Mouse (Mus musculus) E14TG2a.4 (cell line): ENCODE results near the gene Kpna7.
A peak's percentile ranks its signal among the peaks of the same experiment; 100 is the strongest.
"Not testable (repeated sequence)": the region's sequence is repeated elsewhere in the genome, so short reads cannot be mapped to it uniquely, and the experiment has no call there.

Source experiments
- H3K27me3 ChIP-seq: 2 replicates; pipeline ENCODE4 v1.6.1; 2014; ENCODE audit warnings: low read length, control low read depth; ENCODE audit not compliant: insufficient read depth
- H3K36me3 ChIP-seq: 2 replicates; pipeline ENCODE4 v1.6.1; 2014; ENCODE audit warnings: low read length, control low read depth; ENCODE audit not compliant: insufficient read depth
- H3K4me1 ChIP-seq: replicated peaks from 2 replicates; pipeline ENCODE4 v1.6.1; 2014; ENCODE audit warnings: low read depth, low read length, control low read depth
- H3K4me3 ChIP-seq: replicated peaks from 2 replicates; pipeline ENCODE4 v1.5.1; 2014; ENCODE audit warnings: mild to moderate bottlenecking, low read length
- H3K9me3 ChIP-seq: 2 replicates; pipeline ENCODE4 v1.6.1; 2014; ENCODE audit warnings: low read length, control low read depth
- CTCF ChIP-seq: conservative IDR thresholded peaks from 2 replicates; pipeline ENCODE4 v1.5.1; 2014; ENCODE audit warnings: low read length
- NANOG ChIP-seq: IDR thresholded peaks from 2 replicates; pipeline ENCODE4 v1.6.1; 2014; ENCODE audit warnings: borderline replicate concordance, low read length, mixed read lengths
- POU5F1 ChIP-seq: IDR thresholded peaks from 2 replicates; pipeline ENCODE4 v1.6.1; 2014; ENCODE audit warnings: low read length, borderline replicate concordance

The Kpna7 gene

GRCm38 (mm10) chr5:145096195-145096594 is 12.4 kb upstream of the Kpna7 start:
- no peak overlapping the region for H3K4me3 ChIP-seq
- H3K36me3 ChIP-seq = peaks cover 91% of the 10 kb centered on the region
- H3K27me3 ChIP-seq = no peaks in the 10 kb centered on the region
- H3K4me1 ChIP-seq = peaks cover 12% of the 10 kb centered on the region
- H3K9me3 ChIP-seq = no peaks in the 10 kb centered on the region
- no peak for TF ChIP-seq POU5F1
- no peak for TF ChIP-seq CTCF
- TF ChIP-seq NANOG = no peak

GRCm38 (mm10) chr5:145089878-145090277 is 6.0 kb upstream of the Kpna7 start:
- no peak for TF ChIP-seq POU5F1
- TF ChIP-seq CTCF = no peak
- Histone ChIP-seq H3K4me1 (peaks cover 9% of the 10 kb centered on the region), H3K4me3 (no peak overlapping the region), H3K9me3 (no peaks in the 10 kb centered on the region), H3K36me3 (peaks cover 42% of the 10 kb centered on the region), H3K27me3 (no peaks in the 10 kb centered on the region)

GRCm38 (mm10) chr5:145088186-145088585 is 4.4 kb upstream of the Kpna7 start:
- peaks cover 27% of the 10 kb centered on the region for H3K36me3 ChIP-seq

GRCm38 (mm10) chr5:145084822-145085221 is 992 bp upstream of the Kpna7 start:
- H3K4me1 ChIP-seq = peaks cover 18% of the 10 kb centered on the region
- 0 out of 2 replicates have a peak, but pooled peaks cover 9% of the 10 kb centered on the region for H3K36me3 ChIP-seq
- H3K4me3 ChIP-seq = no peak overlapping the region
- H3K27me3 ChIP-seq = no peaks in the 10 kb centered on the region
- no peaks in the 10 kb centered on the region for H3K9me3 ChIP-seq
- TF ChIP-seq NANOG (no peak), CTCF (no peak), POU5F1 (no peak)

More at GRCm38 (mm10) chr5:145088186-145088585, 4.4 kb upstream of the Kpna7 start:
- TF ChIP-seq CTCF (peak; percentile 86), POU5F1 (no peak), NANOG (no peak)
- Histone ChIP-seq H3K9me3 (no peaks in the 10 kb centered on the region), H3K27me3 (no peaks in the 10 kb centered on the region), H3K4me3 (no peak overlapping the region), H3K4me1 (peaks cover 18% of the 10 kb centered on the region)

GRCm38 (mm10) chr5:145083201-145083600 is 629 bp downstream of the Kpna7 start:
- Histone ChIP-seq H3K4me1 (peaks cover 18% of the 10 kb centered on the region), H3K4me3 (peak overlapping the region; percentile 90)
- H3K27me3 ChIP-seq, H3K36me3 ChIP-seq, H3K9me3 ChIP-seq: not testable (repeated sequence)

GRCm38 (mm10) chr5:145081866-145082613 is 1.8 kb downstream of the Kpna7 start:
- Histone ChIP-seq H3K4me3 (no peak overlapping the region), H3K4me1 (peaks cover 18% of the 10 kb centered on the region), H3K36me3 (no peaks in the 10 kb centered on the region), H3K27me3 (no peaks in the 10 kb centered on the region), H3K9me3 (no peaks in the 10 kb centered on the region)
- TF ChIP-seq NANOG = no peak
- TF ChIP-seq CTCF = no peak
- no peak for TF ChIP-seq POU5F1

GRCm38 (mm10) chr5:145075081-145075480 is 8.7 kb downstream of the Kpna7 start:
- no peaks in the 10 kb centered on the region for H3K36me3 ChIP-seq
- no peak for TF ChIP-seq CTCF
- no peak for TF ChIP-seq POU5F1
- no peak for TF ChIP-seq NANOG
- H3K9me3 ChIP-seq = no peaks in the 10 kb centered on the region
- H3K27me3 ChIP-seq = 0 out of 2 replicates have a peak, but pooled peaks cover 2% of the 10 kb centered on the region
- 0 out of 2 replicates have a peak, but pooled peaks cover 9% of the 10 kb centered on the region for H3K4me1 ChIP-seq
- no peak overlapping the region for H3K4me3 ChIP-seq

GRCm38 (mm10) chr5:145071342-145071741 is 12.5 kb downstream of the Kpna7 start:
- no peak overlapping the region for H3K4me3 ChIP-seq
- H3K4me1 ChIP-seq = peaks cover 17% of the 10 kb centered on the region; the same call in 1 of the 2 replicates
- TF ChIP-seq CTCF = peak; percentile 74
- TF ChIP-seq NANOG = no peak
- 0 out of 2 replicates have a peak, but pooled peaks cover 2% of the 10 kb centered on the region for H3K27me3 ChIP-seq
- peaks cover 5% of the 10 kb centered on the region for H3K9me3 ChIP-seq
- 0 out of 2 replicates have a peak, but pooled peaks cover 3% of the 10 kb centered on the region for H3K36me3 ChIP-seq

GRCm38 (mm10) chr5:145069707-145070106 is 14.1 kb downstream of the Kpna7 start:
- Histone ChIP-seq H3K4me1 (peaks cover 23% of the 10 kb centered on the region), H3K36me3 (0 out of 2 replicates have a peak, but pooled peaks cover 3% of the 10 kb centered on the region), H3K27me3 (0 out of 2 replicates have a peak, but pooled peaks cover 2% of the 10 kb centered on the region), H3K9me3 (peaks cover 5% of the 10 kb centered on the region), H3K4me3 (no peak overlapping the region)
- no peak for TF ChIP-seq POU5F1
- TF ChIP-seq NANOG = no peak
- peak; percentile 73 for TF ChIP-seq CTCF
